Mouse (Mus musculus): ENCODE measurements around the gene Dnmt1.
A peak's percentile ranks its signal among the peaks of the same experiment; 100 is the strongest.

Gene Dnmt1

DNA sequence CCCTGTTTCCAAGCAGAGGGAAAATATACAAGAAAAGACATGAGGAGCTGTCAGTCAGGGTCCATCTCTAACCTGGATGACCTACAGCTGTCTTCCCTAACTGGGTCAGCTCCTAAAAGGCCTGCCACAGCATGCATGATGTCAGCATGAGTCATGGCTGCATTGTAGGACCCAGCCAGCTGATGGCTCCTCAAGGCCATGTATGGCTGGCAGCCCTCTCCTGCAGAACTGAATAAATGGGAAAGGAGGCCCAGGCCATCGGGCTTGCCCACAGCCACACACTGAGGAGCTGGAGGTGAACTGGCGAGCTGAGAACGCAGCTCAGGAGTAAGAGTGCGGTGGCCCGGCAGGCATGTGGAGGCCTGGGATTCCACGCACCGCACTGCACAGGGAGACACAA is 16.3 kb downstream of the Dnmt1 start:
- DNase-seq (ENCODE audit: low spot score), result no peak

DNA sequence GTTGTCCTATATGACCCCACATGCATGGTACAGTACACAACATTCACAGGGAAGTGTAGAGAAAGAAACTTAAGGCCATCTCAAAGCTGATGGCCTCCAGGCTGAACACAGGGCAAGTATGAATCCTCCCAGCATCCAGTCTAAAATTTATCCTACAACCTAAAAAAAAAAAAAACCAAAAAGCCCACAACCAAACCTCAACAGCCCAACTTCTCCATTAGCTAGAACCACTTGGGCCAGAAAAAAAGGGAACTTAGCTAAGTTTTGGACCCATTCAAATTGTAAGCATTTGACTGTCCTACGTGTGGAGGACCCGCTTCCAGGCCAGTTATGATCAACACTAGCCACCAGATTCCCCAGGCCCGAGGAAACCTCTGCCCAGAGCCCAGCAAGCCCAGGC is 36.4 kb downstream of the Dnmt1 start:
- DNase-seq (ENCODE audit: low spot score), result no peak

- no peak for DNase-seq (ENCODE audit: low spot score)
Measured at GRCm38 (mm10) chr9:20916160-20916559, 43.5 kb downstream of the Dnmt1 start.

DNA sequence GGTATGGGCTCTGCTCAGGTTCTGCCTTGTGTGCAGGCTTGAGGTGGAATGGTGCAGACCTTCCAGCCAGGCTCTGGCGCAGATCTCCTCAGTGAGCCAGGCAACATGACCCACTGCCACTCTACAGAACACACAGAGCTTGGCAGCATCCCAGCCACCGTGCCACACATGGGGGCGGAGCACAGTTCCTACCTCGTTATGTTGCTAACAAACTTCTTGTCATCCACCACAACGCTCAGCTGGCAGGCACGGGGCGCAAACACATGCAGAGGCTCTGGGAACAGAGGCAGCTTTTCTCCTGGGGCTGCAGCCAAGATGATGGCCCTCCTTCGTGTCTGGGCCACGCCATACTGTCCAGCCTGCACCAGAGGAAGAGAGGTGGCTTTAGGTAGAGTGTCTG is 49.7 kb downstream of the Dnmt1 start:
- no peak for DNase-seq (ENCODE audit: low spot score)

DNA sequence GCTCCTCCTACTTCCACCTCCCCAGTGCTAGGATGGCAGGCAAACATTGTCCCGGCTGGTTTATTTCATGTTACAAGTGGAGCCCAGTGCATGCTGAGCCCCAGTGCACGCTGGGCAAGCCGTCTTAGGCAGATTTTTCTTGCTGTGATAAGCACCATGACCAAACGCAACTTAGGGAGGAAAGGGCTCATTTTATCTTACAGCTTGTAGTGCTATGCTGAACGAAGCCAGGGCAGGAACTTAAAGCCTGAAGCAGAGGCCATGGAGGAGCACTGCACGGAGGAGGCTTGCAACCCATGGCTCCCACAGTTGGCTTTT is 57.6 kb downstream of the Dnmt1 start:
- no peak for DNase-seq (ENCODE audit: low spot score)

DNA sequence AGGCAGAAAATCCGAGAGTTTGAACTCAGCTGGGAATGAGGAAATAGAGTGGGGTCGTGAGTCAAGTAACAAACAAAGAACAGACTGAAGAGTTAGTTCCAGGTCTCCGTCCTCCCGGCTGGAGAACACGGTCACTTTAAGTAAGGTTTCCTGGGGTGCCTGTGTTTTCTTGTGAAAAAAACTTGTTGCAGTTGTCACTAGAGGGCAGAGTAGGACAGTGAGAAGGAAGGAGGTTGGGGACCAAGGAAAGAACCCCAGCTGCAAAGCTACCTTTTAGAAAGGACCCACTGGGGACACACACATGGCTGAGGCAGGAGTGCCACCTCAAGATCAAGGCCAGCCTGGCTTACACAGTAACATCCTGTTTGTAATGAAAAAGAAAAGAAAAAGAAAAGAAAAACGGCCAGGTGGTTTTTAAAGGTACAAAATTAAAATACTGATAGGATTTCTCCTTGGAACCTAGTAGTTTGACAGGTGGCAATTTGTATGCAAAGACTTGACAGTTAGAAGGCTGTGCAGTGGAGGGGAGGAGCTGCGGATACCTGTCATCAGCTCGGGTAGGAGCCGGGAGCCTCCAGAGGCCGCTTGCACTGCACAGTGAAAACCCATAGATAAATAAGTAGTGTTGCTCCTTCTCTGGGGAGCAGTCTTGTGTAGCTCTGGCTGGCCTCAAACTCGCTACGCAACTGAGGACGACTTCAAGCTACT is 58.1 kb downstream of the Dnmt1 start:
- DNase-seq (ENCODE audit: low spot score), result no peak

- DNase-seq (ENCODE audit: low spot score), result peak; percentile 94
Measured at GRCm38 (mm10) chr9:20898511-20899073, 61.1 kb downstream of the Dnmt1 start, which contains the start of gene Eif3g. Gene Eif3g (minus strand): TSS chr9:20898623.

GRCm38 (mm10) chr9:20897736-20898510 is 61.8 kb downstream of the Dnmt1 start:
- no peak for DNase-seq (ENCODE audit: low spot score)

DNA sequence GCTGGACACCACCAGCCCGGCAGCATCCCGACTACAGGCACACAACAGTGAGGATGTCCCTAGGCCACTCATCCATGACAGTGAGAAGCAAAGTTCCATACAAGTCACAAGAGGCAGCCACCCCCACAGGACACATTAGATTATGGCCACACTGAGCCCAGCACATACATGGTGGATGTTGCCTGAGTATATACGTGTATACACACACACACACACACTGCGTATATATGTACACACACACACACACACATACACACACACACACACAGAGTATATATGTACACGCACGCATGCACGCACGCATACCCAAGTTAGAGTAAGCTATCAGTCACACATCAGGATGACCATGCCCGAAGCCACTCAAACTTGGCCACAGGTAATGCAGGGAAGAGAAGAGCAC is 64.3 kb downstream of the Dnmt1 start:
- no peak for DNase-seq (ENCODE audit: low spot score)

DNA sequence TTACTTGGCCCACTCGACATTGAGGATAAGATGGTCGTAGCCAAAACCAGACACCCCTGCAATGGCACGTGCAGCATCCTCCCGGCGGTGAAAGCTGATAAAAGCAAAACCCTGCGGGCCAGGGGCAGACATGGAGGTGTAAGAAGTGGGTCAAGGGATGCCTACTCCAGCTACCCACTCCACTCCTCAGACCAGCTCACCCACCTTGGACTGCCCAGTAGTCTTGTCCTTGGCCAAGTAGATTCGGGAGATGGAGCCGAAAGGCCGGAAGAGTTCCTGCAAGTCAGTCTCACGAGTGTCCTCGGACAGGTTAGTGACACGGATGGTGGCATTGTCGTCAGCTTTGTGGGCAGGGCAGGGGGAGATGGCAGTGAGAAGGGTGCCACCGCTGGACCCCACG is 65.1 kb downstream of the Dnmt1 start:
- DNase-seq (ENCODE audit: low spot score), result no peak

GRCm38 (mm10) chr9:20893590-20894343 is 65.9 kb downstream of the Dnmt1 start:
- no peak for DNase-seq (ENCODE audit: low spot score)

- DNase-seq (ENCODE audit: low spot score), result no peak
Measured at GRCm38 (mm10) chr9:20893069-20893468, 66.6 kb downstream of the Dnmt1 start.

DNA sequence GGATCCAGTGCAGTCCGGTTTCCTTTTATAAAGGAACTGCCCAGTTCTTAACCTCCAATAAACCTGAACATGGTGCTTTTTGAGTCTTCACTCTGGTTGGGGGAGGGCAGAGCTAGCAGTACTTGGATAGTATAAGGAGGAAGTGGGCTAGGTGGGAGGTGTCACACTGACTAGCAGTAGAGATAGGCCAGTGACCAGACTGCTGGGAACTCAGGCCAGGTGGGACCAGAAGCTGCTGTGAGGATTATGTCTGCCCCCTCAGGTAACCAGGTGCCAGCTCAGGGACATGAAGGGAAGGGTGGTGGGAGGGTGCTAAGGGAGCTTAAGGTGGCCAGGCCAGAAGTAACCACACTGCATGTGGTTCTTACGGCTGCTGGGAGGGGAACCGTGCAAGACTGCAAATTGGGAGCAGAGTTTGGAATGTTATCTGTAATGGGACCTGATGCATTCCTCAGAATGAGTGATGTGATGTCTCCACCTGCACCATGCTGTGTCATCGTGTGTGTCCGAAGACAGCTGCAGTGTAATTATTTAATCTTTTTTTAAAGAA is 67.5 kb downstream of the Dnmt1 start:
- DNase-seq (ENCODE audit: low spot score), result no peak

GRCm38 (mm10) chr9:20891339-20892103 is 68.2 kb downstream of the Dnmt1 start:
- no peak for DNase-seq (ENCODE audit: low spot score)

DNA sequence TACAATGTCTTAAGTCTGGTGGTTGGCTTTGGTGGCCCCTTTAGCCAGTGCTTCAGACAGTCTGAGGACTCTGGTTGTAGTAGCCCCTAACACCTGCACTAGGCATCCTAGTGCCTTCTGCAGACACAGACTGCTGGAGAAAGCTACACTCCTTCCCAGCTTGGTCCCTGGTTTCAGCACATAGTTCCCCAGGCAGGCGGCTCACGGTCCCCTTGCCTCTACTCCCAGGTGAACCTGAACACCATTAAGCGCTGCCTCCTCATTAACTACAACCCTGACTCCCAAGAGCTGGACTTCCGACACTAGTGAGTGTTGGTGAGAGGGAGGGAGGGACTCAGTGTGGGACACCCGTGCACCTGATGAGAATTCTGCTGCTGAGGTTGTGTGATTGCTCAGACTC is 69.3 kb downstream of the Dnmt1 start:
- DNase-seq (ENCODE audit: low spot score), result no peak

- no peak for DNase-seq (ENCODE audit: low spot score)
Measured at GRCm38 (mm10) chr9:20889185-20890141, 70.2 kb downstream of the Dnmt1 start.

- no peak for DNase-seq (ENCODE audit: low spot score)
Measured at GRCm38 (mm10) chr9:20888386-20888765, 71.3 kb downstream of the Dnmt1 start.

- peak; percentile 95 for DNase-seq (ENCODE audit: low spot score)
Measured at GRCm38 (mm10) chr9:20887704-20888385, 71.8 kb downstream of the Dnmt1 start, which contains the start of gene Ppan. Gene Ppan (plus strand): TSS chr9:20888175.

GRCm38 (mm10) chr9:20887191-20887590 is 72.5 kb downstream of the Dnmt1 start:
- no peak for DNase-seq (ENCODE audit: low spot score)

DNA sequence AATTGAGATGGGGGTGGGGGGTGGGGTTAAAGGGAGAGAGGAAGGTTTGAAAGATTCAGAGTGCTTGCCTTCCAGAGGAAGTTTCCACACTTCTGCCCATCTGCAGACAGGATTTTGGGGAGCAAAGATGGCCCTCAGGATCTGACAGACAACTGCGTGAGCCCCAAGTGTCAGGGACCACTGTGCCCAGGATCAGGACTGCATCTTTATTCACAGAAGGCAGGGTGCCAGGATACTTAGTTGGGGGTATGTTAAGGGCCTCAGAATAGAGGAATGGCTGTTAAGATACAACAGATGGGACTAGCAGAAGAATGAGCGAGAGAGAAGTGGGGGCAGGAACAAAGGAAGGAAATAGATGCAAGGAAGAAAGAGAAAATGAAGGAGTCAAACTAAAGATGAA is 73.1 kb downstream of the Dnmt1 start:
- no peak for DNase-seq (ENCODE audit: low spot score)

Measured in testis, postnatal 10 days (tissue).